Mouse (Mus musculus) kidney, adult 10 weeks (tissue): ENCODE results near the gene 1700001J03Rik. TPM values are rescaled to one million over a fixed set of nuclear protein-coding genes. Genes with fewer than 3 reads are reported as not detected.

Experiments used
- polyA plus RNA-seq: library from polyadenylated mRNA; stranded (reverse); fragments of 350-450 nt; fragmentation: Illumina TruSeq; extraction: RNeasy Lipid Tissue Mini Kit (QIAGEN cat#74804); gene quantifications from one replicate; pipeline ENCODE4 v1.2.3, GENCODE M21; 2014; ENCODE audit warnings: low read depth, low replicate concordance

Gene 1700001J03Rik
- not detected for polyA plus RNA-seq

GRCm38 (mm10) chr5:146185204-146185603 lies at the start of gene 1700001J03Rik:
1700001J03Rik (minus strand) TSS chr5:146185304.

DNA sequence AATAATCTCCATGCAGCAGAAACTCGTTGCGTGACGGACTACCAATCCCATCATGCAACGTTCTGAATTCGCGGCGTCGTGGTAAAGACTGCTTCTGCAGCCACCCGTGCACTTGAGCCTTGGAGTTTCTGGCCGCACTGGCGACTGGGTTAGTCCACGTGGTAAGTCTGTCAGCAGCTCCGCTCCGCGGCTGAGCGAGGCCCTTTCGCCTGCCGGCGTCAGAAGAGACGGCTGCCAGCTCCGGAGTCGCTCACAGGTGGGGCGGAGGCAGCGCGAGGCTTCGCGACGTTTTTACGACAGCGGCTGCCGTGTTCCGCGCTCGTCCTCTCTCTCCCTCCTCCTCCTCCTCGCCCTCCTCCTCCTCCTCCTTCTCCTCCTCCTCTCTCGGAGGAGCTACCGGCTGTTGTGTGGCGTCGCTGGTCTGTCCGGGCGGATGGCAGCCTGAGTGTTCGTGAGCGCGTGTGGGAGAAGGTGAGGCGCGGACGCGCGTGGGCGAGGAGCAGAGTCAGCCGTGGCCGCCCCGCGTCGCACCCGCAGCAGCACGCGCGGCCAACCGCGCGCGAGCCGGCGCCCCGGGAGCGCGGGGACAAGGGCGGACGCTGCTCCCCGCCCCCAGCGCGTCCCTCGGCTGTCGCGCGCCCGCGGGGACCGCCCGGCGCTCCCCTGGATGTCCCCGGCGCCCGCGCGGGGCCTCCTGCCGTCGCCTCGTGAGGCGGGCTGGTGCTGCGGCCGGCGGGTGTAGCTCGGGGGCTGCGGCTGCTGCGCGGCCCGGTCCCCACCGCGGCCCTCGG lies 46.0 kb upstream of the 1700001J03Rik start, which contains the start of gene Cdk8:
Cdk8 (plus strand) TSS at position 367 of the 791 bp plus-strand sequence.

DNA sequence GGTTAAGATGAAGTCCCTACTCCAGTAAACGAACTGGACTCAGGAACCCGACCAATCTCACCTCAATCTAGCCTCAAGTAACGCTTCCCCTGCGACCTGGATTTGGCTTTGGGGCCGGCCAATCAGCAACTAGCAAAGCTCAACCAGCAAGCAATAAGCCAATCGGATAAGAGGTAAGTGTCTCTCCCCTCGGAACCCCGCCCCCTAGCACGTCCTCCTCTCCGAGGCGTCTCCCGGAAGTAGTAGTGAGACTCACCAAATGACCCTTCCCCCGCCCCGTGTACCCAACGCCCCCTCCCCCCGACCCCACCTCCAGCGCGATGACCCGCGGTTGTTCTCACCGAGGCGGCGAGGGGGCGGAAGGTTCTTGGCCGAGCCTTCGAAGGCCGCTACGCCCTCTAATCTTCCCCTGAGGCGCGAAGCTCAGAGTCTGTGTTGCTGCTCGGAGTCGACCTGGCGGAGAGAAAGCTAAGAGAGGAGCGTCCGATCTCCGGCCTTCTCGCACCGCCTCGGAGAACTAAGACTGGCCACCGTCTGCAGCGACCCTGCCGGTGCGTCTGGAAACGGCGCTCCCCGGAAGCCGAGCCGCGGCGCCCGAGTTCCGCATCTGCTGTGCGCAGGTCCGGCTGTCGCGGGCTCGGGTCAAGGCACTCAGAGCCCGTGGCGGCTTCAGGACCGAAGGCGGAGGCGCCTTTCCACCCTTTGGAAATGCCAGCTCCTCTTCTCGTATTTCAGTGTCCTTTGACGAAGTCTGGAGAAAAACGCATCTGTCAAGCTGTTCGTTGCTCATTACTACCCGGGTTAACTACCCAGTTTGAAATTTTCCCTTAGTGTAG lies 36.0 kb upstream of the 1700001J03Rik start, which contains the start of gene Rnf6:
Rnf6 (minus strand) TSS at position 677 of the 836 bp plus-strand sequence.

DNA sequence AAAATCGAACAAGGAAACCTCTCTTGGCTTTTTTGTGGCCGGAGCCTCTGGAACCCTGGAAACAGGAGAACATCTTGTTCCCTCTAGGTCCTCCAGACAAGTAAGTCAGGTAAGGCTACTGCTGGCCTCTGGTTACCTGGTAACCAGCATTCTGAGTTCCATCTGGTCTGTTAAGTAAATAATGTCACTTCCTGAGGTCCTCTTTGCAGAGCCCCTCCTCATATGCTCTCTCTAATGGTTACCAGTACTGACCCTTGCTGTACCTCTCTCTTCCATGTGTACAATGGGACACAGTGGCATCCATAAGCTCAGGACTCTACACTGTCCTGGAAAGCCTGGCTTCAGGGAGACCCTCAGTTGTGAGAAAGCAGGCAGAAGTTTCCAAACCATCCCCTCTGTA lies 14.5 kb downstream of the 1700001J03Rik start, which contains the start of gene Gm6309:
Gm6309 (minus strand) TSS at position 101 of the 400 bp plus-strand sequence.

DNA sequence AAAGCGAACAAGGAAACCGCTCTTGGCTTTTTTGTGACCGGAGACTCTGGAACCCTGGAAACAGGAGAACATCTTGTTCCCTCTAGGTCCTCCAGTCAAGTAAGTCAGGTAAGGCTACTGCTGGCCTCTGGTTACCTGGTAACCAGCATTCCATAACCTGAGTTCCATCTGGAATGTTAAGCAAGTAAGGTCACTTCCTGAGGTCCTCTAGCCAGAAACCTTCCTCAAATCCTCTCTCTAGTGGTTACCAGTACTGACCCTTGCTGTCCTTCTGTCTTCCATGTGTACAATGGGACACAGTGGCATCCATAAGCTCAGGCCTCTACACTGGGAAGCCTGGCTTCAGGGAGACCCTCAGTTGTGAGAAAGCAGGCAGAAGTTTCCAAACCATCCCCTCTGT lies 24.7 kb downstream of the 1700001J03Rik start, which contains the start of gene Gm5565:
Gm5565 (minus strand) TSS at position 101 of the 400 bp plus-strand sequence.

Other genes starting within 250 kb of the 1700001J03Rik start
- gene Cyp3a25, start 175.7 kb downstream of the 1700001J03Rik start, polyA plus RNA-seq = 0.61 TPM
- not detected for gene Cyp3a59, start 106.0 kb downstream of the 1700001J03Rik start, polyA plus RNA-seq
- gene Gm5565, start 24.8 kb downstream of the 1700001J03Rik start, polyA plus RNA-seq = not detected
- not detected for gene Gm6309, start 14.6 kb downstream of the 1700001J03Rik start, polyA plus RNA-seq
- 88.5 TPM for gene Rnf6, start 36.3 kb upstream of the 1700001J03Rik start, polyA plus RNA-seq
- gene Cdk8, start 45.9 kb upstream of the 1700001J03Rik start, polyA plus RNA-seq = 68.6 TPM
- gene Wasf3, start 199.7 kb upstream of the 1700001J03Rik start, polyA plus RNA-seq = 9.4 TPM